Mouse (Mus musculus) natural killer cell, adult 2 months (primary cell): ENCODE measurements around the gene Gm3194.
"Not testable (repeated sequence)": the region's sequence is repeated elsewhere in the genome, so short reads cannot be mapped to it uniquely, and the experiment has no call there.

Experiments
- DNase-seq, 2 experiments: peaks; one replicate each; pipeline ENCODE4 v3.0.0; 2022; ENCODE audit warnings: low spot score in 2 of 2

Gm3194 gene

GRCm38 (mm10) chr14:5455367-5455766 is at the start of gene Gm3194:
Gene Gm3194 (minus strand): TSS chr14:5455467.
- not testable (repeated sequence) for DNase-seq

GRCm38 (mm10) chr14:5501374-5501773 is 46.1 kb upstream of the Gm3194 start, which contains the start of gene Gm3488:
Gene Gm3488 (plus strand): TSS chr14:5501674.
- not testable (repeated sequence) for DNase-seq

GRCm38 (mm10) chr14:5483907-5484306 is 28.6 kb upstream of the Gm3194 start, which contains the start of gene Gm3187:
Gene Gm3187 (plus strand): TSS chr14:5484207.
- not testable (repeated sequence) for DNase-seq

- not testable (repeated sequence) for DNase-seq
Measured at GRCm38 (mm10) chr14:5477730-5478129, 22.5 kb upstream of the Gm3194 start, which contains the start of gene Gm8246. Gene Gm8246 (minus strand): TSS chr14:5477830.

GRCm38 (mm10) chr14:5460469-5460868 is 5.2 kb upstream of the Gm3194 start:
- DNase-seq, result not testable (repeated sequence)

- DNase-seq, result not testable (repeated sequence)
Measured at GRCm38 (mm10) chr14:5388949-5389348, 66.3 kb downstream of the Gm3194 start, which contains the start of gene Gm3500. Gene Gm3500 (minus strand): TSS chr14:5389049.
